Mouse (Mus musculus) left cerebral cortex, postnatal 4 days (tissue): ENCODE results near the gene 1700029H14Rik. TPM values are rescaled to one million over a fixed set of nuclear protein-coding genes. Genes with fewer than 3 reads are reported as not detected.

Experiments
- DNase-seq: peaks from one replicate; pipeline ENCODE4 v3.0.0-alpha.2; 2022
- intact Hi-C: fragments of 180-260 bp; cut with DNase I; formaldehyde crosslinking; loops from one replicate; pipeline ENCODE4 v1.15.1; 2025
- total RNA-seq, 2 experiments: library from RNA; stranded (reverse); gene quantifications; 2 replicates each; pipeline ENCODE4 v1.2.3; 2021

The 1700029H14Rik gene
- not detected for total RNA-seq

GRCm38 (mm10) chr8:13562118-13562517, at the start of gene 1700029H14Rik:
Gene 1700029H14Rik, minus strand, starts transcription at chr8:13562461.
- peak; percentile 10 for DNase-seq
- intact Hi-C loops: no loop called here

GRCm38 (mm10) chr8:13611702-13612101, 49.4 kb upstream of the 1700029H14Rik start:
- no peak for DNase-seq
- intact Hi-C loops: no loop called here

GRCm38 (mm10) chr8:13609971-13610370, 47.7 kb upstream of the 1700029H14Rik start:
- intact Hi-C loops: no loop called here
- no peak for DNase-seq

GRCm38 (mm10) chr8:13608946-13609345, 46.7 kb upstream of the 1700029H14Rik start:
- intact Hi-C loops: no loop called here

GRCm38 (mm10) chr8:13605920-13606480, 43.7 kb upstream of the 1700029H14Rik start:
- no peak for DNase-seq
- intact Hi-C loops: no loop called here

More at GRCm38 (mm10) chr8:13608946-13609345, 46.7 kb upstream of the 1700029H14Rik start:
- no peak for DNase-seq

GRCm38 (mm10) chr8:13602621-13603020, 40.4 kb upstream of the 1700029H14Rik start:
- DNase-seq: peak; percentile 73
- intact Hi-C loops: loop anchor here (2.0 kb wide), 1 partner anchor 74 kb away; the partner anchor contains the start of gene Rasa3

GRCm38 (mm10) chr8:13601166-13601565, 38.9 kb upstream of the 1700029H14Rik start:
- intact Hi-C loops: no loop called here
- no peak for DNase-seq

GRCm38 (mm10) chr8:13600716-13601115, 38.5 kb upstream of the 1700029H14Rik start:
- intact Hi-C loops: no loop called here
- DNase-seq: no peak

GRCm38 (mm10) chr8:13600204-13600603, 37.9 kb upstream of the 1700029H14Rik start:
- intact Hi-C loops: no loop called here
- DNase-seq: no peak

GRCm38 (mm10) chr8:13597777-13598176, 35.5 kb upstream of the 1700029H14Rik start:
- DNase-seq: no peak
- intact Hi-C loops: no loop called here

GRCm38 (mm10) chr8:13595861-13596260, 33.6 kb upstream of the 1700029H14Rik start:
- intact Hi-C loops: no loop called here
- DNase-seq: no peak

GRCm38 (mm10) chr8:13594884-13595323, 32.6 kb upstream of the 1700029H14Rik start:
- intact Hi-C loops: no loop called here
- DNase-seq: no peak

- DNase-seq: no peak
- intact Hi-C loops: no loop called here
Measured at GRCm38 (mm10) chr8:13593340-13593739, 31.1 kb upstream of the 1700029H14Rik start.

GRCm38 (mm10) chr8:13591246-13591645, 29.0 kb upstream of the 1700029H14Rik start:
- intact Hi-C loops: no loop called here
- no peak for DNase-seq

- intact Hi-C loops: no loop called here
- DNase-seq: no peak
Measured at GRCm38 (mm10) chr8:13589071-13589470, 26.8 kb upstream of the 1700029H14Rik start.

- DNase-seq: no peak
- intact Hi-C loops: no loop called here
Measured at GRCm38 (mm10) chr8:13584652-13585051, 22.4 kb upstream of the 1700029H14Rik start.

- intact Hi-C loops: no loop called here
- no peak for DNase-seq
Measured at GRCm38 (mm10) chr8:13577869-13578268, 15.6 kb upstream of the 1700029H14Rik start.

- intact Hi-C loops: no loop called here
Measured at GRCm38 (mm10) chr8:13571999-13572398, 9.7 kb upstream of the 1700029H14Rik start.

GRCm38 (mm10) chr8:13557526-13557925, 4.7 kb downstream of the 1700029H14Rik start:
- DNase-seq: no peak
- intact Hi-C loops: no loop called here

More at GRCm38 (mm10) chr8:13571999-13572398, 9.7 kb upstream of the 1700029H14Rik start:
- no peak for DNase-seq

- intact Hi-C loops: loop anchor here (5.0 kb wide), 1 partner anchor 201 kb away; no protein-coding TSS in a partner anchor
- DNase-seq: no peak
Measured at GRCm38 (mm10) chr8:13551574-13551830, 10.8 kb downstream of the 1700029H14Rik start.

GRCm38 (mm10) chr8:13550718-13551573, 11.3 kb downstream of the 1700029H14Rik start:
- intact Hi-C loops: loop anchor here (5.0 kb wide), 1 partner anchor 201 kb away; no protein-coding TSS in a partner anchor
- peak; percentile 96 for DNase-seq

GRCm38 (mm10) chr8:13548831-13549230, 13.4 kb downstream of the 1700029H14Rik start:
- DNase-seq: peak; percentile 35
- intact Hi-C loops: loop anchor here (5.0 kb wide), 1 partner anchor 137 kb away; no protein-coding TSS in a partner anchor
